Comparison of ENCODE assay signal across 8 mouse cellular contexts in genomic region chr5:142959576-142960556, GRCm38 (mm10). TPM values are rescaled to one million over a fixed set of nuclear protein-coding genes. Genes with fewer than 3 reads are reported as not detected.
DNase-seq lines count a peak whose midpoint lies in the region; ATAC-seq and TF ChIP-seq lines count a peak whose summit lies in the region.

Fscn1 (plus strand) TSS chr5:142960343.

- peaks cover 19% of the 10 kb centered on the region for H3K4me1 ChIP-seq in G1E (ENCODE audit: insufficient read depth, low read depth, low read length)

- intact Hi-C loops in heart, postnatal 25 days (cut with DNase I) = loop anchor here (5.0 kb wide), 1 partner anchor 37 kb away; no protein-coding TSS in a partner anchor

- ATAC-seq in G1E (ENCODE audit: extremely low read depth, insufficient number of reproducible peaks, low FRiP score, poor library complexity, severe bottlenecking) = no peak

- TF ChIP-seq CTCF in G1E (IDR thresholded peaks at IDR 0.05; ENCODE audit: low read depth, low read length) = no peak

- peaks cover 73% of the 10 kb centered on the region for H3K27me3 ChIP-seq in G1E (ENCODE audit: insufficient read depth, low read length)

- H3K4me3 ChIP-seq in G1E (ENCODE audit: low read depth, low read length) = peak within 1 kb of the TSS; percentile 38

- H3K9me3 ChIP-seq in G1E (replicated peaks) = peaks cover 16% of the 10 kb centered on the region

- no peak for DNase-seq in G1E (ENCODE audit: low spot score)
- DNase-seq in cerebellum, adult 18-20 months = peak; percentile 38 to 65
- peak; percentile 93 for DNase-seq in forelimb bud, embryonic 11.5 days (ENCODE audit: low read depth, low spot score)
- peak; percentile 74 for DNase-seq in heart, postnatal 25 days (ENCODE audit: low spot score)
- DNase-seq in layer of hippocampus, adult 18-20 months (ENCODE audit: low spot score in 2 of 2) = peak; percentile 87 to 94
- DNase-seq in lung, adult 18-20 months = peak; percentile 52 to 71
- peak; percentile 96 for DNase-seq in ovary, postnatal 10 days (ENCODE audit: low spot score)
- DNase-seq in thymus, postnatal 25 days = peak; percentile 83

- H3K36me3 ChIP-seq in G1E (replicated peaks) = no peaks in the 10 kb centered on the region

RNA-seq across cellular contexts. Expression of gene Fscn1, which starts in this region (rescaled TPM):
- total RNA-seq in G1E (2014; fragmentation: Nextera tagmentation) (not detected in 2 replicates), G1E (2017) (0.99 TPM in 1 of 2 replicates, not detected in the other)
- 0.06 TPM in 1 of 2 replicates, not detected in the other for polyA plus RNA-seq in G1E (2012)
- 10 to 100 TPM; 36.6 to 42.8 TPM for total RNA-seq in heart, postnatal 25 days (2021)
- 100 to 1,000 TPM; 165 to 188 TPM for total RNA-seq in layer of hippocampus, adult 18-20 months (2021)

Comparison
In these comparisons a context has a peak if more than half of its experiments do, and no peak if none do; other contexts are left out.
1. RNA of gene Fscn1 (total RNA-seq): 165 to 188 TPM in layer of hippocampus, adult 18-20 months and 36.6 to 42.8 TPM in heart, postnatal 25 days; 0.99 TPM in G1E; every median in the first group is over 10 times any median in the second.